Mouse (Mus musculus) ES-E14 (cell line): ENCODE measurements at regions not wholly inside any gene's neighbourhood (a gene's known extent, or its start where the extent isn't known, plus 50 kb on each side); places are given as distances from the start of the nearest gene placed in this dataset.

Experiments used
- DNase-seq: peaks from one replicate; pipeline ENCODE4 v3.0.0-alpha.2; 2013; ENCODE audit warnings: low read depth, low spot score
- H3K27ac ChIP-seq: 2 replicates; pipeline ENCODE4 v1.5.1; 2012; ENCODE audit warnings: low read depth, mild to moderate bottlenecking, low read length, moderate library complexity, mixed read lengths; ENCODE audit not compliant: poor library complexity, insufficient read depth, severe bottlenecking
- H3K36me3 ChIP-seq: 2 replicates; pipeline ENCODE4 v1.6.1; 2012; ENCODE audit warnings: mild to moderate bottlenecking, low read length, moderate library complexity, mixed read lengths; ENCODE audit not compliant: control insufficient read depth, poor library complexity, insufficient read depth, severe bottlenecking
- H3K4me1 ChIP-seq, 2 experiments: fragments of 150-350 bp in 1 of 2; sonication (generic) in 1 of 2; 2 replicates each; pipeline ENCODE4 v1.6.1; 2012; ENCODE audit warnings: low read length in 2 of 2, mild to moderate bottlenecking in 1 of 2, mixed read lengths in 1 of 2; ENCODE audit not compliant: control insufficient read depth in 2 of 2, insufficient read depth in 2 of 2, poor library complexity in 1 of 2
- H3K4me3 ChIP-seq, 2 experiments: fragments of 150-350 bp in 1 of 2; sonication (generic) in 1 of 2; 2 replicates each; pipeline ENCODE4 v1.5.1; 2012; ENCODE audit warnings: low read length in 2 of 2, low read depth in 1 of 2, mild to moderate bottlenecking in 1 of 2, mixed read lengths in 1 of 2; ENCODE audit not compliant: insufficient read depth in 1 of 2, poor library complexity in 1 of 2, severe bottlenecking in 1 of 2
- H3K9ac ChIP-seq: 2 replicates; pipeline ENCODE4 v1.6.1; 2012; ENCODE audit warnings: low read depth, mild to moderate bottlenecking, low read length, mixed read lengths; ENCODE audit not compliant: poor library complexity, insufficient read depth, severe bottlenecking
- H3K9me3 ChIP-seq: fragments of 150-350 bp; sonication (generic); 2 replicates; pipeline ENCODE4 v1.6.1; 2012; ENCODE audit warnings: low read depth, mild to moderate bottlenecking, low read length; ENCODE audit not compliant: control insufficient read depth, insufficient read depth
- CHD2 ChIP-seq: IDR thresholded peaks from 2 replicates; pipeline ENCODE4 v1.6.1; 2014; ENCODE audit warnings: mild to moderate bottlenecking, low read depth, low read length, inconsistent platforms
- HCFC1 ChIP-seq: IDR thresholded peaks from 2 replicates; pipeline ENCODE4 v1.6.1; 2012; ENCODE audit warnings: low read length, inconsistent platforms, borderline replicate concordance; ENCODE audit not compliant: insufficient read depth
- MAFK ChIP-seq: IDR thresholded peaks from 2 replicates; pipeline ENCODE4 v1.6.1; 2014; ENCODE audit warnings: mild to moderate bottlenecking, low read depth, low read length, inconsistent platforms; ENCODE audit not compliant: insufficient read depth
- ZC3H11A ChIP-seq: IDR thresholded peaks from 2 replicates; pipeline ENCODE4 v1.6.1; 2012; ENCODE audit warnings: low read depth, mild to moderate bottlenecking, inconsistent platforms, low read length, borderline replicate concordance
- ZNF384 ChIP-seq: IDR thresholded peaks from 2 replicates; pipeline ENCODE4 v1.6.1; 2012; ENCODE audit warnings: low read depth, low read length, inconsistent platforms
- in situ Hi-C, 2 experiments: fragments of 600-800 bp; cut with MboI; formaldehyde crosslinking; loops; one replicate each; pipeline ENCODE4 v1.15.1; 2025; ENCODE audit warnings: low sequenced_read_pairs in 2 of 2, inconsistent platforms in 1 of 2; ENCODE audit not compliant: unreplicated experiment in 2 of 2

GRCm38 (mm10) chr4:75850343-75850742 is 572.2 kb upstream of the Dmac1 start:
- Histone ChIP-seq H3K36me3 (no peaks in the 10 kb centered on the region), H3K4me1 (no peaks in the 10 kb centered on the region), H3K27ac (no peak overlapping the region), H3K4me3 (no peak overlapping the region), H3K9ac (no peak overlapping the region), H3K9me3 (no peaks in the 10 kb centered on the region)
- no peak for DNase-seq
- TF ChIP-seq HCFC1 = no peak
- TF ChIP-seq ZNF384 = no peak
- no peak for TF ChIP-seq MAFK
- no peak for TF ChIP-seq CHD2
- no peak for TF ChIP-seq ZC3H11A
- in situ Hi-C loops = no loop called here

GRCm38 (mm10) chr4:75847675-75848385 is 569.7 kb upstream of the Dmac1 start:
- TF ChIP-seq HCFC1 (no peak), ZNF384 (no peak), MAFK (no peak), ZC3H11A (no peak), CHD2 (no peak)
- Histone ChIP-seq H3K36me3 (no peaks in the 10 kb centered on the region), H3K9me3 (no peaks in the 10 kb centered on the region), H3K27ac (no peak overlapping the region), H3K9ac (no peak overlapping the region), H3K4me1 (no peaks in the 10 kb centered on the region), H3K4me3 (no peak overlapping the region)
- DNase-seq = no peak
- in situ Hi-C loops = no loop called here

GRCm38 (mm10) chr4:75845021-75845420 is 566.9 kb upstream of the Dmac1 start:
- Histone ChIP-seq H3K27ac (no peak overlapping the region), H3K9ac (no peak overlapping the region), H3K9me3 (no peaks in the 10 kb centered on the region), H3K4me3 (no peak overlapping the region), H3K36me3 (no peaks in the 10 kb centered on the region), H3K4me1 (no peaks in the 10 kb centered on the region)
- no peak for DNase-seq
- in situ Hi-C loops = no loop called here
- TF ChIP-seq ZC3H11A (no peak), CHD2 (no peak), MAFK (no peak), HCFC1 (no peak), ZNF384 (no peak)

GRCm38 (mm10) chr4:75838619-75839018 is 560.5 kb upstream of the Dmac1 start:
- H3K4me3 ChIP-seq = no peak overlapping the region
- in situ Hi-C loops = no loop called here
- no peaks in the 10 kb centered on the region for H3K9me3 ChIP-seq
- H3K36me3 ChIP-seq = no peaks in the 10 kb centered on the region
- peaks cover 0 to 1% of the 10 kb centered on the region in 2 experiments; a peak in 2 of 4 replicates for H3K4me1 ChIP-seq
- DNase-seq = no peak
- TF ChIP-seq ZC3H11A (no peak), HCFC1 (no peak), MAFK (no peak), CHD2 (no peak), ZNF384 (no peak)
- H3K27ac ChIP-seq = no peak overlapping the region
- no peak overlapping the region for H3K9ac ChIP-seq

GRCm38 (mm10) chr4:75827082-75827711 is 549.1 kb upstream of the Dmac1 start:
- Histone ChIP-seq H3K4me1 (no peaks in the 10 kb centered on the region), H3K9ac (no peak overlapping the region), H3K9me3 (no peaks in the 10 kb centered on the region), H3K36me3 (no peaks in the 10 kb centered on the region), H3K27ac (no peak overlapping the region), H3K4me3 (no peak overlapping the region)
- DNase-seq = no peak
- in situ Hi-C loops = no loop called here
- TF ChIP-seq HCFC1 (no peak), MAFK (no peak), CHD2 (no peak), ZC3H11A (no peak), ZNF384 (no peak)
